Mouse (Mus musculus) intestine, postnatal 0 days (tissue): ENCODE measurements around the gene Eif3l. TPM values are rescaled to one million over a fixed set of nuclear protein-coding genes. Genes with fewer than 3 reads are reported as not detected.

Source experiments
- ATAC-seq: fragments of 200-750 bp; cut with Nextera tagmentation; 2 replicates; pipeline ENCODE4 v1.8.0; 2017; ENCODE audit warnings: mild to moderate bottlenecking, moderate TSS enrichment, moderate library complexity
- H3K27ac ChIP-seq: fragments of 300-500 bp; sonication (generic); 2 replicates; pipeline ENCODE4 v1.5.1; 2014; ENCODE audit warnings: mild to moderate bottlenecking, low read depth, low read length, moderate library complexity
- H3K27me3 ChIP-seq: fragments of 300-500 bp; sonication (generic); replicated peaks from 2 replicates; pipeline ENCODE4 v1.6.1; 2014; ENCODE audit warnings: low read length, mixed read lengths; ENCODE audit not compliant: control insufficient read depth, insufficient read depth
- H3K36me3 ChIP-seq: fragments of 300-500 bp; sonication (generic); 2 replicates; pipeline ENCODE4 v1.6.1; 2014; ENCODE audit warnings: mild to moderate bottlenecking, moderate library complexity; ENCODE audit not compliant: control insufficient read depth, insufficient read depth
- H3K4me1 ChIP-seq: fragments of 300-500 bp; sonication (generic); replicated peaks from 2 replicates; pipeline ENCODE4 v1.6.1; 2014; ENCODE audit warnings: antibody characterized with exemption, low read length, mixed read lengths; ENCODE audit not compliant: control insufficient read depth, insufficient read depth
- H3K4me2 ChIP-seq: fragments of 300-500 bp; sonication (generic); replicated peaks from 2 replicates; pipeline ENCODE4 v1.6.1; 2014; ENCODE audit warnings: low read depth, mild to moderate bottlenecking, moderate library complexity
- H3K4me3 ChIP-seq: fragments of 300-500 bp; sonication (generic); 2 replicates; pipeline ENCODE4 v1.5.1; 2014; ENCODE audit warnings: low read depth, low read length
- H3K9ac ChIP-seq: fragments of 300-500 bp; sonication (generic); 2 replicates; pipeline ENCODE4 v1.6.1; 2014; ENCODE audit warnings: mild to moderate bottlenecking, low read depth, low read length
- H3K9me3 ChIP-seq: fragments of 300-500 bp; sonication (generic); 2 replicates; pipeline ENCODE4 v1.6.1; 2016; ENCODE audit warnings: mixed run types; ENCODE audit not compliant: control insufficient read depth
- CTCF ChIP-seq: sonication (generic); IDR thresholded peaks from 2 replicates; pipeline ENCODE4 v1.5.1; 2016; ENCODE audit warnings: low read depth, mild to moderate bottlenecking, control low read depth, antibody characterized with exemption, moderate library complexity
- WGBS: fragments of 180-500 bp; shearing (Covaris S2); extraction: QIAGEN DNeasy Blood & Tissue Kit; methylation state at CpG from one replicate; pipeline ENCODE4 v1.1.7; 2014; 5-methylcytosine and 5-hydroxymethylcytosine counted together
- polyA plus RNA-seq: library from polyadenylated mRNA; unstranded; fragments of >200 nt; fragmentation: Nextera tagmentation; extraction: Ambion mirVana; gene quantifications from 2 replicates; pipeline ENCODE4 v1.2.1, GENCODE M21; 2015

Eif3l gene
- polyA plus RNA-seq, 1 experiment from 2014 or later = 97.0 TPM

- ATAC-seq = no peak
- peaks cover 7% of the 10 kb centered on the region for H3K36me3 ChIP-seq
- no peaks in the 10 kb centered on the region for H3K27me3 ChIP-seq
- H3K9ac ChIP-seq = no peak overlapping the region
- 48% methylated on average over 8 of the region's 8 CpGs for WGBS
- H3K4me2 ChIP-seq = no peak overlapping the region
- H3K9me3 ChIP-seq = no peaks in the 10 kb centered on the region
- no peak overlapping the region for H3K4me3 ChIP-seq
- TF ChIP-seq CTCF = no peak
- peaks cover 9% of the 10 kb centered on the region for H3K4me1 ChIP-seq
- no peak overlapping the region for H3K27ac ChIP-seq
These were observed 9.8 kb upstream of the Eif3l start for GRCm38 (mm10) chr15:79065086-79065770.

- no peaks in the 10 kb centered on the region for H3K9me3 ChIP-seq
- no peak overlapping the region for H3K4me3 ChIP-seq
- H3K4me1 ChIP-seq = peaks cover 9% of the 10 kb centered on the region
- no peaks in the 10 kb centered on the region for H3K36me3 ChIP-seq
- H3K4me2 ChIP-seq = no peak overlapping the region
- no peak for ATAC-seq
- H3K27me3 ChIP-seq = no peaks in the 10 kb centered on the region
- TF ChIP-seq CTCF = no peak
- H3K27ac ChIP-seq = no peak overlapping the region
- WGBS = 53% methylated on average over 2 of the region's 2 CpGs
- H3K9ac ChIP-seq = no peak overlapping the region
These were observed 8.7 kb upstream of the Eif3l start for GRCm38 (mm10) chr15:79066276-79066675.

GRCm38 (mm10) chr15:79067631-79068030, 7.3 kb upstream of the Eif3l start:
- 24% methylated on average over 3 of the region's 3 CpGs for WGBS
- Histone ChIP-seq H3K9me3 (no peaks in the 10 kb centered on the region), H3K4me1 (peaks cover 5% of the 10 kb centered on the region), H3K27me3 (no peaks in the 10 kb centered on the region), H3K36me3 (no peaks in the 10 kb centered on the region), H3K4me2 (peak overlapping the region; percentile 40), H3K27ac (peak overlapping the region; percentile 72), H3K4me3 (no peak overlapping the region), H3K9ac (no peak overlapping the region)
- 0 out of 2 replicates have a peak, but pooled peaks have one; percentile 10 for ATAC-seq
- TF ChIP-seq CTCF = no peak

- ATAC-seq = peak; percentile 58
- H3K27me3 ChIP-seq = no peaks in the 10 kb centered on the region
These were observed 6.6 kb upstream of the Eif3l start for GRCm38 (mm10) chr15:79068416-79068815.

GRCm38 (mm10) chr15:79071117-79072039, 3.6 kb upstream of the Eif3l start:
- H3K27ac ChIP-seq = no peak overlapping the region; the same call in 1 of the 2 replicates
- ATAC-seq = peak; percentile 20; the same call in 1 of the 2 replicates
- no peak overlapping the region for H3K4me3 ChIP-seq
- no peaks in the 10 kb centered on the region for H3K9me3 ChIP-seq
- H3K27me3 ChIP-seq = no peaks in the 10 kb centered on the region
- TF ChIP-seq CTCF = peak; percentile 82
- no peak overlapping the region for H3K4me2 ChIP-seq
- WGBS = 58% methylated on average over 5 of the region's 5 CpGs
- peaks cover 9% of the 10 kb centered on the region for H3K4me1 ChIP-seq
- no peaks in the 10 kb centered on the region for H3K36me3 ChIP-seq
- H3K9ac ChIP-seq = no peak overlapping the region

More at GRCm38 (mm10) chr15:79068416-79068815, 6.6 kb upstream of the Eif3l start:
- H3K4me1 ChIP-seq = peaks cover 5% of the 10 kb centered on the region
- H3K27ac ChIP-seq = peak overlapping the region; percentile 72
- no peaks in the 10 kb centered on the region for H3K9me3 ChIP-seq
- H3K9ac ChIP-seq = no peak overlapping the region
- no peak overlapping the region for H3K4me3 ChIP-seq
- no peaks in the 10 kb centered on the region for H3K36me3 ChIP-seq
- H3K4me2 ChIP-seq = peak overlapping the region; percentile 40; the same call in 1 of the 2 replicates
- 52% methylated on average over 3 of the region's 3 CpGs for WGBS
- TF ChIP-seq CTCF = no peak

- 0 out of 2 replicates have a peak, but pooled peaks cover 5% of the 10 kb centered on the region for H3K4me1 ChIP-seq
- H3K36me3 ChIP-seq = peaks cover 20% of the 10 kb centered on the region
- H3K27me3 ChIP-seq = no peaks in the 10 kb centered on the region
- no peak overlapping the region for H3K4me3 ChIP-seq
- no peak overlapping the region for H3K9ac ChIP-seq
- H3K4me2 ChIP-seq = no peak overlapping the region
- no peak for TF ChIP-seq CTCF
- H3K9me3 ChIP-seq = no peaks in the 10 kb centered on the region
- ATAC-seq = no peak
- no peak overlapping the region for H3K27ac ChIP-seq
These were observed 1.2 kb upstream of the Eif3l start for GRCm38 (mm10) chr15:79073752-79074151.
